Mouse (Mus musculus): ENCODE measurements around the gene Ercc1. TPM values are rescaled to one million over a fixed set of nuclear protein-coding genes. Genes with fewer than 3 reads are reported as not detected.

Gene Ercc1
- total RNA-seq, 2 experiments from 2014 or later = 48.9 to 51.8 TPM

GRCm38 (mm10) chr7:19311991-19312390 lies 32.6 kb upstream of the Ercc1 start:
- intact Hi-C loops (cut with DNase I) = no loop called here
- TF ChIP-seq CTCF (IDR thresholded peaks at IDR 0.05) = no peak

DNA sequence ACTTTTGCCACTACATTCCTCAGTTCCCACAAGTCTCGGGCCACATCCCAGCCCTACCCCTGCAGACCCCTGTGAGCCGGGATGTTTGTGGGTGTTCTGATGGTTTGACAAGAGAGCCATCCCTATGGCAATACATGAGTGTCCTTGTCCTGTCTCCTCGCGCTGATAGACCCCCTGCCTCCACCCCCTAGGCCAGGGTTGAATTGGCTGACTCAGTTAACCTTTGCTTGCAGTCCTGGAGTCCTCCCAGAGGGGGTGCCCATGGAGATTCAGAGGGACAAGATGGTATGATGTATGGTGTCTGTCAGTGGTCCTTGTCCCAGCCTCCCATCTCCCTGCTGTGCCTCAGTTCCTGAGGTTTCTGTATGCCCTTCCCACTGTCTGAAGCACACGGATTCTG lies 30.5 kb upstream of the Ercc1 start:
- TF ChIP-seq CTCF (IDR thresholded peaks at IDR 0.05) = no peak
- Histone ChIP-seq H3K27ac (no peak overlapping the region), H3K4me3 (no peak overlapping the region)
- intact Hi-C loops (cut with DNase I) = no loop called here
- DNase-seq (ENCODE audit: extremely low spot score in 1 of 2, low spot score in 2 of 2) = no peak

More at GRCm38 (mm10) chr7:19311991-19312390, 32.6 kb upstream of the Ercc1 start:
- H3K4me3 ChIP-seq = no peak overlapping the region
- DNase-seq (ENCODE audit: extremely low spot score in 1 of 2, low spot score in 2 of 2) = no peak
- no peak overlapping the region for H3K27ac ChIP-seq

GRCm38 (mm10) chr7:19316451-19317161 lies 28.0 kb upstream of the Ercc1 start:
- TF ChIP-seq CTCF (IDR thresholded peaks at IDR 0.05) = no peak
- no peak for DNase-seq (ENCODE audit: extremely low spot score in 1 of 2, low spot score in 2 of 2)
- Histone ChIP-seq H3K27ac (no peak overlapping the region), H3K4me3 (no peak overlapping the region)
- intact Hi-C loops (cut with DNase I) = no loop called here

DNA sequence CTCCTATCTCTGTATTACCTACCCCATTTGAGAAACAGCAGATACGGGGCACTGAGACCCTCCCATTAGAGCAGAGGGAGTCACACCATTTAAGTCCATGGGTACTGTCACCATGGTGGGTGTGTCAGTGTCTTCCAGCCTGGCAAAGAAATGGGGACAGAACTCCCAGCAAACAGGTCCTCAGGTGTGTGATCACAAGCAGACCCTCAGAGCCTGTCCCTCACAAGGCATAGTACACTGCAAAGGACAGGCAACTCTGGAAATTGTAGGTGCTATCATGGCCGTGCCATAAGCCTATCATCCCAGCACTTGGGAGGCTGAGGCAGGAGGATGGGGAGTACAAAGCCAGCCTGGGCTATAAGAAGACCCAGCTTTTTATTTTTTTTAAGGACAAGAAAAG lies 26.4 kb upstream of the Ercc1 start:
- no peak for DNase-seq (ENCODE audit: extremely low spot score in 1 of 2, low spot score in 2 of 2)
- TF ChIP-seq CTCF (IDR thresholded peaks at IDR 0.05) = no peak
- intact Hi-C loops (cut with DNase I) = no loop called here
- H3K4me3 ChIP-seq = no peak overlapping the region
- H3K27ac ChIP-seq = no peak overlapping the region

GRCm38 (mm10) chr7:19318676-19319075 lies 25.9 kb upstream of the Ercc1 start:
- intact Hi-C loops (cut with DNase I) = no loop called here
- H3K4me3 ChIP-seq = no peak overlapping the region
- DNase-seq (ENCODE audit: extremely low spot score in 1 of 2, low spot score in 2 of 2) = no peak
- no peak overlapping the region for H3K27ac ChIP-seq
- no peak for TF ChIP-seq CTCF (IDR thresholded peaks at IDR 0.05)

DNA sequence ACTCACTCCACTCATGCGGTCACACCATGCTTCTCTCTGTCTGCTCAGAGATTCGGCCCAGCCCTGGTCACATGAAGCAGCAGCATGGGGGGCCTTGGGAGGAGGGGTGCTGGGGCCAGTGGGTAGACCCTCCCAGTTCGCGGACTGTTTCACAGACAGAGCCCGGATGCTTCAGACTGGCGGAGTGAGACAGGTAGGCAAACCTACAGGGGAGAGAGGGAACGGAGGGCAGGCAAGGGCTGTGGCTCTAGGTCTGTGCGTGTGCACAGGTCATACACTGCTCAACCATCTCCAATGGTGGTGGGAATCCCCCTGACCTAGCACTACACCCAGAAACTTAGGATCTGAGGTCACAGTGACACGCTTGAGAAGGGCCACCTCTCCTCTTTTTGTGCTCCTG lies 25.1 kb upstream of the Ercc1 start:
- no peak for DNase-seq (ENCODE audit: extremely low spot score in 1 of 2, low spot score in 2 of 2)
- peak overlapping the region; percentile 91 for H3K27ac ChIP-seq
- H3K4me3 ChIP-seq = peak overlapping the region; percentile 54
- intact Hi-C loops (cut with DNase I) = no loop called here
- no peak for TF ChIP-seq CTCF (IDR thresholded peaks at IDR 0.05)

GRCm38 (mm10) chr7:19319906-19320305 lies 24.7 kb upstream of the Ercc1 start:
- peak; percentile 96 for DNase-seq (ENCODE audit: extremely low spot score in 1 of 2, low spot score in 2 of 2)
- H3K4me3 ChIP-seq = peak overlapping the region; percentile 54
- intact Hi-C loops (cut with DNase I) = no loop called here
- peak overlapping the region; percentile 91 for H3K27ac ChIP-seq
- peak; percentile 23 for TF ChIP-seq CTCF (IDR thresholded peaks at IDR 0.05)

- intact Hi-C loops (cut with DNase I) = no loop called here
- Histone ChIP-seq H3K4me3 (peak overlapping the region; percentile 54), H3K27ac (peak overlapping the region; percentile 70)
- TF ChIP-seq CTCF (IDR thresholded peaks at IDR 0.05) = no peak
- no peak for DNase-seq (ENCODE audit: extremely low spot score in 1 of 2, low spot score in 2 of 2)
Measured at GRCm38 (mm10) chr7:19320637-19321036, 23.9 kb upstream of the Ercc1 start.

GRCm38 (mm10) chr7:19321464-19321863 lies 23.1 kb upstream of the Ercc1 start:
- intact Hi-C loops (cut with DNase I) = no loop called here
- Histone ChIP-seq H3K4me3 (no peak overlapping the region), H3K27ac (peak overlapping the region; percentile 32; the same call in 1 of the 2 replicates)
- TF ChIP-seq CTCF (IDR thresholded peaks at IDR 0.05) = no peak
- no peak for DNase-seq (ENCODE audit: extremely low spot score in 1 of 2, low spot score in 2 of 2)

DNA sequence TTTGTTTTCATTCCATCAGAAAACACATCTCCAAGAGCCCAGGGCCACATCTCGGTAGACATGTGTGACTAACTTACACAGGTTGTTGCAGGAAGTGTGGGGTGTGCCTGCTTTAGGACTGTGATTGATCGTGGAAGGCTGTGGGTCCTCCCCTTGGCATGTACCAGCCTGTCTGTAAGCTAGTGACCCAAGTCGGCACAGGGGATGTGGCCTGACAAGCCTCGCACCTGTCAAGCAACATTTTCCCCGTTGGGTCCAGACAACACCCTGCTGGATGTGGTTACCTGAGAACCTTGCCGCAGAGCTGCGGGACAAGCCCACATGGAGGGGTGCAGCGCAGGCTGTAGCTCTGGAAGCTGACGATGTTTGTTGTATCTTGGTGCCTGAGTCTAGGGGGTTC lies 22.1 kb upstream of the Ercc1 start:
- no peak for TF ChIP-seq CTCF (IDR thresholded peaks at IDR 0.05)
- intact Hi-C loops (cut with DNase I) = no loop called here
- H3K27ac ChIP-seq = no peak overlapping the region
- DNase-seq (ENCODE audit: extremely low spot score in 1 of 2, low spot score in 2 of 2) = no peak
- H3K4me3 ChIP-seq = no peak overlapping the region

DNA sequence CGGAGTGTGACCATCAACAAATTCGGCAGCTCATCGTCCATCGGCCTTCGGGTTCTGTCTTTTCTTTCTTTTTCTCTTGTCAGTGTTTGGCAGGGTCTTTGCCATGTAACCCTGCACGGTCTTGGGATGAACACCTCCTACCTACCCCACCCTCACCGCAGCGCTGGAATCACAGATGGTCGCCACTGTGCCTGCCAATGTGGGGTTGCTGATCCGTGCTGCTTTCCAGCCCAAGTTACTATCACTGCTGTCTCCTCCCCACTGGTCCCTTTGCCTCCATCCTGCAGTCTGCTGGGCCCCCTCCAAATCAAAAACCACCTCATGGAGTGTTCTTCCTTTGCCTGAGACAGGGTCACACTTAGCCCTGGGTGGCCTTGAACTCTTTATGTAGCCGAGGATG lies 20.4 kb upstream of the Ercc1 start:
- Histone ChIP-seq H3K4me3 (no peak overlapping the region), H3K27ac (no peak overlapping the region)
- no peak for DNase-seq (ENCODE audit: extremely low spot score in 1 of 2, low spot score in 2 of 2)
- intact Hi-C loops (cut with DNase I) = no loop called here
- TF ChIP-seq CTCF (IDR thresholded peaks at IDR 0.05) = no peak

GRCm38 (mm10) chr7:19325262-19326199 lies 19.0 kb upstream of the Ercc1 start:
- Histone ChIP-seq H3K27ac (peak overlapping the region; percentile 50; the same call in 1 of the 2 replicates), H3K4me3 (no peak overlapping the region)
- intact Hi-C loops (cut with DNase I) = no loop called here
- no peak for DNase-seq (ENCODE audit: extremely low spot score in 1 of 2, low spot score in 2 of 2)
- no peak for TF ChIP-seq CTCF (IDR thresholded peaks at IDR 0.05)
